Mouse (Mus musculus): ENCODE results near the gene Frmpd2. TPM values are rescaled to one million over a fixed set of nuclear protein-coding genes. Genes with fewer than 3 reads are reported as not detected.
A peak's percentile ranks its signal among the peaks of the same experiment; 100 is the strongest.

Frmpd2 gene
- polyA plus RNA-seq, 1 experiment from 2014 or later = 0.16 TPM

DNA sequence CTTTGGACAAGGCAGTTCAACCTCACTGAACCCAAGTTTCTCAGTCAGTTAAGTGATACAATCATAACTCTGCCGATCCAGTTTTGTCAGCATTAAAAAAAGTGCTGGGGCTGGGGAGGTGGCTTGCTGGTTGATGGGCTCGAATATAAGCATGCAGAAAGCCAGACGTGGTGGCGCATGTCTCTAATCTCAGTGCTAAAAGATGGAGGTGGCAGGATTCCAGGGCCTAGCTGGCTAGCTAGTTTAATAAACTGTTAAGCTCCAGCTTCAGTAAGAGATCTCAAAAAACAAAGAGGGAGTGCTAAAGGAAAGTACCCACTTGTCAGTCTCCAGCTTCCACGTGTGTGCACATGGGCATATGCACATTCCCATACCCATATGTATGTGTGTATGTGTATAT, 25.9 kb downstream of the Frmpd2 start:
- ATAC-seq (ENCODE audit: low FRiP score) (no peak), DNase-seq (ENCODE audit: low spot score) (no peak)
- Histone ChIP-seq H3K36me3 (replicated peaks; ENCODE audit: control insufficient read depth, insufficient read depth) (no peaks in the 10 kb centered on the region), H3K9me3 (ENCODE audit: control insufficient read depth, low read length) (no peaks in the 10 kb centered on the region), H3K27me3 (ENCODE audit: control insufficient read depth, insufficient read depth, low read length) (no peaks in the 10 kb centered on the region), H3K9ac (no peak overlapping the region), H3K4me2 (replicated peaks) (no peak overlapping the region), H3K4me3 (replicated peaks; ENCODE audit: low read length) (no peak overlapping the region), H3K4me1 (replicated peaks; ENCODE audit: control insufficient read depth, insufficient read depth, low read length) (0 out of 2 replicates have a peak, but pooled peaks cover 3% of the 10 kb centered on the region), H3K27ac (no peak overlapping the region)
- WGBS = 82% methylated on average over 5 of the region's 5 CpGs

DNA sequence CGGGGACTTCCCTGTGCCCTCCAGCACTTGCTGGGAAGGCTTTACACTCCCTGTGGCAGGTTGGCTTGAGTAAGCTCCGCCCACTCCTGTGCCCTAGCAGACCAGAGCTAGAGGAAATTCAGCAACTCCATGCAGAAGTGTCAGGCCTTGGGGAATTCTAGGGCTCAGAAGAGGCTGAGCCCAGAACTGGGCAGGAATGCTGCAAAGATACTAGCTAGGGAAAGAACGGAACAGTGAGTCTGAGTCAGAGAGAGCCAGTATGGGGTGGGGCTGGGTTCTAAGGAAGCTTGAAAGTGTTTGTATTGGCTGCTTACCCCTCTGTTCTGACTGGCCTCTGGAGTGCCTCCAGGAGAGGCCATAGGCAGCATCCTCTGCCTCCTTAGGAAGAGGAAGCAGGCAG, 27.4 kb downstream of the Frmpd2 start:
- H3K4me2 ChIP-seq (replicated peaks) = no peak overlapping the region
- H3K4me1 ChIP-seq (replicated peaks; ENCODE audit: control insufficient read depth, insufficient read depth, low read length) = 0 out of 2 replicates have a peak, but pooled peaks cover 3% of the 10 kb centered on the region
- no peaks in the 10 kb centered on the region for H3K27me3 ChIP-seq (ENCODE audit: control insufficient read depth, insufficient read depth, low read length)
- no peak for DNase-seq (ENCODE audit: low spot score)
- no peak overlapping the region for H3K27ac ChIP-seq
- no peak for ATAC-seq (ENCODE audit: low FRiP score)
- H3K4me3 ChIP-seq (replicated peaks; ENCODE audit: low read length) = no peak overlapping the region
- 79% methylated on average over 3 of the region's 3 CpGs for WGBS
- H3K9me3 ChIP-seq (ENCODE audit: control insufficient read depth, low read length) = no peaks in the 10 kb centered on the region
- H3K36me3 ChIP-seq (replicated peaks; ENCODE audit: control insufficient read depth, insufficient read depth) = no peaks in the 10 kb centered on the region
- no peak overlapping the region for H3K9ac ChIP-seq

DNA sequence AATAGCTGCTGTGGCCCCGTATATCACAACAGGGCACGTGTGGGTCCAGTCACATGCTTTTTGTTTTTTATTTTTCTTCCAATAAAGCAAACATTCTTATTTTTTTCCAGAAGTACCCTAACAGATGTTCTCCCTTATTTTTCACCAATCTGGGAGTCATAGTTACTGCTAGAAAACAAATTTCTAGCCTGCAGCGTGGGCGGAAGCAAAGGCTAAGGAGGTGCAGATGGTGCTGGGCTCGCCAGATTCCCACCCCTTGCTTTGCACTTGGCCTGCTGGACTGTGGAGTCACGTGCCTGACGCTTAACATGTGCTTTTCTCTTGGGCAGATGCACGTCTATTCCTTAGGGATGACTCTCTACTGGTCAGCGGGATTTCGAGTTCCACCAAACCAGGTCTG, 29.1 kb downstream of the Frmpd2 start:
- no peaks in the 10 kb centered on the region for H3K4me1 ChIP-seq (replicated peaks; ENCODE audit: control insufficient read depth, insufficient read depth, low read length)
- WGBS = 80% methylated on average over 10 of the region's 10 CpGs
- no peak for DNase-seq (ENCODE audit: low spot score)
- no peaks in the 10 kb centered on the region for H3K9me3 ChIP-seq (ENCODE audit: control insufficient read depth, low read length)
- no peak for ATAC-seq (ENCODE audit: low FRiP score)
- no peak overlapping the region for H3K4me3 ChIP-seq (replicated peaks; ENCODE audit: low read length)
- no peak overlapping the region for H3K27ac ChIP-seq
- no peaks in the 10 kb centered on the region for H3K27me3 ChIP-seq (ENCODE audit: control insufficient read depth, insufficient read depth, low read length)
- no peak overlapping the region for H3K4me2 ChIP-seq (replicated peaks)
- no peaks in the 10 kb centered on the region for H3K36me3 ChIP-seq (replicated peaks; ENCODE audit: control insufficient read depth, insufficient read depth)
- H3K9ac ChIP-seq = no peak overlapping the region

DNA sequence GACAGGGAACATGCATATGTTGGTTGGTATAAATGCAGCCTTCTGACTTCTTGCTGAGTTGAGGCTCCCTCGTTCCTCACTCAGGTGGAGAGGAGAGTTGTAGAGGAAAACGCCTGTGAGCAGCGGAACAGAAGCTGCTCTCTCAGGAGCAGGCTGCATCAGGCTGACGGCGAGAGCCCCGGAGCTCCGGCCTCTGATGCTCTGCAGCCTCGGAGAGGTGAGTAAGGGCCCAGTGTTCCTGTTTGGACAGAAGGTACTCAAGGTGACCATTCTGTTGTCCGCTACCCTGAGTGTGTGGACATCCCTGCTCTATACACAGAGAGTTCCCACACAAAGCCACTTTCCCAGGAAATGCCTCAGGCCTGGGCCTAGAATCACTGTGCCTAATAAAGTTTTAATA, 31.8 kb downstream of the Frmpd2 start:
- no peak overlapping the region for H3K4me3 ChIP-seq (replicated peaks; ENCODE audit: low read length)
- WGBS = 83% methylated on average over 9 of the region's 9 CpGs
- no peaks in the 10 kb centered on the region for H3K9me3 ChIP-seq (ENCODE audit: control insufficient read depth, low read length)
- ATAC-seq (ENCODE audit: low FRiP score) (no peak), DNase-seq (ENCODE audit: low spot score) (no peak)
- no peaks in the 10 kb centered on the region for H3K27me3 ChIP-seq (ENCODE audit: control insufficient read depth, insufficient read depth, low read length)
- H3K4me1 ChIP-seq (replicated peaks; ENCODE audit: control insufficient read depth, insufficient read depth, low read length) = no peaks in the 10 kb centered on the region
- no peak overlapping the region for H3K4me2 ChIP-seq (replicated peaks)
- no peak overlapping the region for H3K27ac ChIP-seq
- H3K9ac ChIP-seq = no peak overlapping the region
- H3K36me3 ChIP-seq (replicated peaks; ENCODE audit: control insufficient read depth, insufficient read depth) = no peaks in the 10 kb centered on the region

DNA sequence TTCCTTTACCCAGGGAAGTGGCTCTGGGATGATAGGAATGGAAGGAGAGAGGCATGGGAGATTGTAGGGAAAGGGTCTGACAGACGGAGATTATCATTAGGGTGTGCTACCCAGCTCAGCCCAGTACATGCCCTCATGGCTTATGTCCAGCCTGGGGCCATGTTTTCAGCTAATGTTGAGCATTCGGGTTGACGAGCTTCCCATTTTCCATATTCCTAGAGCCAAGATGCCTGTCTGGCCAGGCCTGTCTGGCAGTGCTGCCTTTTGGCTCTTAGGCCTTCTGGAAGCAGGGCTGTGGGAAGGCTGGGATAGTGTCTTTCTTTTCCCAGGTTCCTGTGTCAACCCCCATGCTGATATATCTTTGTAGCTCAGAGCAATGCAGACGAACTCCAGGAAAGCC, 35.2 kb downstream of the Frmpd2 start:
- Histone ChIP-seq H3K36me3 (replicated peaks; ENCODE audit: control insufficient read depth, insufficient read depth) (no peaks in the 10 kb centered on the region), H3K4me2 (replicated peaks) (no peak overlapping the region), H3K4me1 (replicated peaks; ENCODE audit: control insufficient read depth, insufficient read depth, low read length) (no peaks in the 10 kb centered on the region), H3K27ac (no peak overlapping the region), H3K9ac (no peak overlapping the region), H3K9me3 (ENCODE audit: control insufficient read depth, low read length) (no peaks in the 10 kb centered on the region), H3K4me3 (replicated peaks; ENCODE audit: low read length) (no peak overlapping the region), H3K27me3 (ENCODE audit: control insufficient read depth, insufficient read depth, low read length) (no peaks in the 10 kb centered on the region)
- ATAC-seq (ENCODE audit: low FRiP score) (no peak), DNase-seq (ENCODE audit: low spot score) (no peak)
- 73% methylated on average over 4 of the region's 4 CpGs for WGBS

DNA sequence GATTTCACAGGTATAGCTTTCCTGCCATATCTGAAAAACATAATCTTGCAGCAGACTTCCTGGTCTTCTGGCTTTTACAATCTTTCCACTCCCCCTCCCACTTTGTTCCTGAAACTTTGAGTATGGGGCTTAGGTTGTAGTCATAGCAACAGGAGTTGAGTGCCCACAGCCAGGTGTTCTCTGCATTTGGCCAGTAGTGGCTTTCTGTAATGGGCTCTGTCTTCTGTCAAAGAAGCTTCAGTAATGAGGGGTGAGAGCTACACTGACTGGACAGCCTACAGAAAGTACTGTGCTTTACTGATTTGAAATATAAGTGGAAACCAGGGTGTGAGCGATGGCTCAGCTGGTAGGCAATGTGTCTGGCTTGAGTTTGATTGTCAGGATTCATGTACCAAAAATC, 37.2 kb downstream of the Frmpd2 start:
- ATAC-seq (ENCODE audit: low FRiP score) (no peak), DNase-seq (ENCODE audit: low spot score) (no peak)
- Histone ChIP-seq H3K4me2 (replicated peaks) (no peak overlapping the region), H3K9ac (no peak overlapping the region), H3K4me1 (replicated peaks; ENCODE audit: control insufficient read depth, insufficient read depth, low read length) (peaks cover 4% of the 10 kb centered on the region), H3K27me3 (ENCODE audit: control insufficient read depth, insufficient read depth, low read length) (no peaks in the 10 kb centered on the region), H3K27ac (no peak overlapping the region), H3K4me3 (replicated peaks; ENCODE audit: low read length) (no peak overlapping the region), H3K36me3 (replicated peaks; ENCODE audit: control insufficient read depth, insufficient read depth) (no peaks in the 10 kb centered on the region), H3K9me3 (ENCODE audit: control insufficient read depth, low read length) (no peaks in the 10 kb centered on the region)
- WGBS = 100% methylated on average over 1 of the region's 1 CpGs

- Histone ChIP-seq H3K36me3 (replicated peaks; ENCODE audit: control insufficient read depth, insufficient read depth) (no peaks in the 10 kb centered on the region), H3K27me3 (ENCODE audit: control insufficient read depth, insufficient read depth, low read length) (no peaks in the 10 kb centered on the region), H3K9ac (no peak overlapping the region), H3K4me2 (replicated peaks) (no peak overlapping the region), H3K4me3 (replicated peaks; ENCODE audit: low read length) (no peak overlapping the region), H3K4me1 (replicated peaks; ENCODE audit: control insufficient read depth, insufficient read depth, low read length) (peaks cover 8% of the 10 kb centered on the region), H3K27ac (no peak overlapping the region), H3K9me3 (ENCODE audit: control insufficient read depth, low read length) (no peaks in the 10 kb centered on the region)
- WGBS = 46% methylated on average over 5 of the region's 5 CpGs
- no peak for ATAC-seq (ENCODE audit: low FRiP score)
- DNase-seq (ENCODE audit: low spot score) = no peak
These were observed 42.4 kb downstream of the Frmpd2 start for GRCm38 (mm10) chr14:33513877-33514276.

DNA sequence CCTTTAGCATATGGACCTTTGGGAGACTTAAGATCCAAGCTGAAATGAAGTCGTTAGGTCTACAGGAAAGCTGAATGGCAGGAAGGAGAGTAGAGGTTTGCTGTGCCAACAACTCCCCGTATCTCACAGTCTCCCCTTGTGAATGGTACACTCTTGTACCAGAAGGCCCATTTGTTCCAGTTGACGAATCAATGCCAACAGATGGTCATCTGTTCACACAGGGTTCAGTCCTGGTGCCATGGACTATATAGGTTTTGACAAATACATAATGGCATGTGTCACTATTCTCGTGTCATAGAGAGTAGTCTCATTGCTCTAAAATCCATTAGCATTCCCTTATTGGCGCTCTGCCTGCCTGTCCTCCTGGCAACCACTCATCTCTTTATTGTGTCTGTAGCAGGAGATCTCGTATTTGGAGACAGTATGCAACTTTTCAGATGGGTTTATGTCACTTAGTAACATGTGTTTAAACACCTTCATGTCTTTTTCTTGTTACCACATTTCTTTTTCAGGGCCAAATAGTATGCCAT, 43.3 kb downstream of the Frmpd2 start:
- no peaks in the 10 kb centered on the region for H3K27me3 ChIP-seq (ENCODE audit: control insufficient read depth, insufficient read depth, low read length)
- H3K4me3 ChIP-seq (replicated peaks; ENCODE audit: low read length) = no peak overlapping the region
- 61% methylated on average over 6 of the region's 6 CpGs for WGBS
- no peak overlapping the region for H3K9ac ChIP-seq
- peaks cover 8% of the 10 kb centered on the region for H3K4me1 ChIP-seq (replicated peaks; ENCODE audit: control insufficient read depth, insufficient read depth, low read length)
- H3K9me3 ChIP-seq (ENCODE audit: control insufficient read depth, low read length) = no peaks in the 10 kb centered on the region
- H3K27ac ChIP-seq = no peak overlapping the region
- DNase-seq (ENCODE audit: low spot score) (no peak), ATAC-seq (ENCODE audit: low FRiP score) (no peak)
- no peaks in the 10 kb centered on the region for H3K36me3 ChIP-seq (replicated peaks; ENCODE audit: control insufficient read depth, insufficient read depth)
- no peak overlapping the region for H3K4me2 ChIP-seq (replicated peaks)

- 36% methylated on average over 3 of the region's 3 CpGs for WGBS
These were observed 50.0 kb downstream of the Frmpd2 start for GRCm38 (mm10) chr14:33521538-33521937.

More at GRCm38 (mm10) chr14:33521538-33521937, 50.0 kb downstream of the Frmpd2 start:
- Histone ChIP-seq H3K4me1 (replicated peaks; ENCODE audit: control insufficient read depth, insufficient read depth, low read length) (peaks cover 11% of the 10 kb centered on the region; the same call in 1 of the 2 replicates), H3K4me2 (replicated peaks) (no peak overlapping the region), H3K9me3 (ENCODE audit: control insufficient read depth, low read length) (no peaks in the 10 kb centered on the region), H3K27me3 (ENCODE audit: control insufficient read depth, insufficient read depth, low read length) (no peaks in the 10 kb centered on the region), H3K36me3 (replicated peaks; ENCODE audit: control insufficient read depth, insufficient read depth) (no peaks in the 10 kb centered on the region), H3K4me3 (replicated peaks; ENCODE audit: low read length) (no peak overlapping the region), H3K9ac (no peak overlapping the region), H3K27ac (0 out of 2 replicates have a peak overlapping the region, but pooled peaks have one; percentile 5)
- ATAC-seq (ENCODE audit: low FRiP score) (no peak), DNase-seq (ENCODE audit: low spot score) (no peak)

Data from hindbrain, embryonic 14.5 days (tissue).